Mouse (Mus musculus) gastrocnemius, postnatal 4 days (tissue): ENCODE results near the gene Man2a1. TPM values are rescaled to one million over a fixed set of nuclear protein-coding genes. Genes with fewer than 3 reads are reported as not detected.
A peak's percentile ranks its signal among the peaks of the same experiment; 100 is the strongest.

Experiments used
- DNase-seq, 2 experiments: peaks; one replicate each; pipeline ENCODE4 v3.0.0; 2021 to 2022; ENCODE audit warnings: low spot score in 2 of 2, mixed read lengths in 2 of 2
- total RNA-seq, 2 experiments: library from RNA; stranded (reverse); gene quantifications; 2 replicates each; pipeline ENCODE4 v1.2.3; 2021

Gene Man2a1
- total RNA-seq, 2 experiments from 2014 or later: 63.6 TPM

DNA sequence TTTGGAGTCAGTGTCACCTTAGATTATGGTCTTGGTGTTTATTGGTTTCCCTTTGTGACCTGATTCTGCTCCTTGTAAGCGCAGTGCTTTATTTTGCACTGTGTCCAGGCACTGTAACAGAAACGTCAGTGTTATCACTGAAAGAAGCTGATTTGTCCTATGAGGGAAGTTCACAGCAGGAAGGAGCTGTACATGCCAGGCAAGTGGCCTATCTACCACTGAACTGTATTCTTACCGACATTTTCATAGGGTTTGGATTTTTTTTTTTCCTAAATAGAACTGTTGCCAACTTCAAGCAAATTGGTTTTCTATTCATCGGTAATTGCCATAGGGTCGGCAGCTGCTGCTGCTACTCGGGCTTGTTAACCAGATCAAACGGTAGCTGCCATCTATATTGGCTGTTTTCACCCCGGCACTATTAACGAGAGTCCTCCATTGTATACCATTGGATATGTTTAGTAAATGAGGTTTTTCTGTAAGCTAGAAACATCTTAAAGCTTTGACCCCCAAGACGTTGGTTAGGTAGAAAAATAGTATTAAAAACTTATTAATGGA, 96.8 kb downstream of the Man2a1 start:
- DNase-seq: no peak

DNA sequence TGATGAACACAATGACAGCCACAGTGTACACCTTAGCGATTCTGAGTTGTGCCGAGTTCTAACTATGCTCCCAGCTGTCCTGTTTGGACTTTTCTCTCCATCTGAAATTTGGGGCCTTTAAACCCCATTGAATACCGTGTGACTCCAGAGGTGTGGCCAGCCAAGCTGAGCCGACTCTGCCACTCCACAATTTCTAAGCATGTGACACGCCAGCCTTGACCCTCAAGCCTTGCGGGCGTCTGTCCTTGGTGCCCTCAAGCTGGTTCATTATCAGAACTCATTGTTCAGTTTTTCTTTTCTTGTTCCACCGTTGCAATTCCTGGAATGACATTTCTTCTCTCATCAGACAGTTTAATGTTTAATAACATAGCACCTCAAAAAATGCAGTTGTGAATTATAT, 98.0 kb downstream of the Man2a1 start:
- no peak for DNase-seq

DNA sequence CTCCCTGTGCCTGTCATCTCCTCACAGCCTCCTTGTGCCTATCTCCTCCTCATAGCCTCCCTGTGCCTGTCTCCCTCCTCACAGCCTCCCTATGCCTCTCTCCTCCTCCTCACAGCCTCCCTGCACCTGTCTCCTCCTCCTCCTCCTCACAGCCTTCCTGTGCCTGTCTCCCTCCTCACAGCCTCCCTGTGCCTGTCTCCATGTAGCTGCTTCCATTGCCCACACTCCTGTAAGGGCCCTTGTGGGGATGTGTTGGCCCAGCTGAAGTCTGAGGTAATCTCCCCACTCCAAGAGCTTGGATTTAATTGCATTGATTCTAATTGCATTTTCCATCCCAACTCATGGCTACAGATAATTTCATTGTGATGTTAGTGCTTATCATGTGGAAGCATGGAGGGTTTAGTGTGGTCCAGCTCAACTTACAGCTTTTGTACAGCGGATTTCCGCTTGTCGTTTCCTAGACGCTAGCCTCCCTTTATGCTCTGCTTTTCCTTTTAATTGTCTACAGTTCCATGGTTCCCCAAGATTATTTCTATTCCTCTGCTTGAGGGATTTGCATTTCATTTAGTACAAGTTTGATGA, 103.2 kb downstream of the Man2a1 start:
- DNase-seq: no peak

DNA sequence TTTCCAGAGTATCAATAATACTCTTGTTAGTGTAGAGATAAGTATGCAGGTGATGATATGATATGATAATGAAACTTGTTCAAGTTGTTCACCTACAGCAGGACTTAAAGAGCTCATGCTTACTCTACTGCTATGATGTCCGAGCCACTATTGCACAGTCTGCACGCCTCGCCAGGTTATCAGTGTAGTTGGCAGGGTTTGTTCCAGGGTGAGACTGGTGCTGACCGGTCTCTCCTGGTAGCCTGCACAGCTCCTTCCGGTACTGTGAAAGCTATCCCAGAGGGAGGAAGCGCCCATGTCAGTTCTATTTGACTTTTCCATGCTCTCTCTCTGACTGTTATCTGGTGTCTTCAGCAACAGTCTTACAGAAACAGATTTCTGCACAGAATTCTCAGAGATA, 107.0 kb downstream of the Man2a1 start:
- DNase-seq: no peak

DNA sequence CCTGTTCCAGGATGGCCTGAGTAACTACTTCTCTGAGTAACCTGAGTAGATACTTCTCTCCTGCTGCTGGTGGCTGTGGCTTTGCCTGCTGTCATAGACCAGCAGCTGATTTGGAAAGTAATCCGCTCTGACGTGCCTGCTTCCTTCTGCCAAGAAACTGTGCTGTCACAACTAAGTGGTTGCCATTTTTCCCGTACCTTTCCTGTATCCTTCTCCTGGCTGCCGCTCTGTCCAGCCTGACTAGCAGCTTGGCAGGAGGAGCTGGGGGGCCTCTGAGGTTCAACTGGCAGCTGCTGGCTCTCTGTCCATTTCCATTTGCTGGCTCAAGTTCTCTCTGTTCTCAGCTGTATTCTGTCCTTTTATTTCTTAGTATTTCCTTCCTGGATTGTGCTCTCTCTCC, 115.8 kb downstream of the Man2a1 start:
- DNase-seq: peak in 1 of 2 experiments; percentile 39

DNA sequence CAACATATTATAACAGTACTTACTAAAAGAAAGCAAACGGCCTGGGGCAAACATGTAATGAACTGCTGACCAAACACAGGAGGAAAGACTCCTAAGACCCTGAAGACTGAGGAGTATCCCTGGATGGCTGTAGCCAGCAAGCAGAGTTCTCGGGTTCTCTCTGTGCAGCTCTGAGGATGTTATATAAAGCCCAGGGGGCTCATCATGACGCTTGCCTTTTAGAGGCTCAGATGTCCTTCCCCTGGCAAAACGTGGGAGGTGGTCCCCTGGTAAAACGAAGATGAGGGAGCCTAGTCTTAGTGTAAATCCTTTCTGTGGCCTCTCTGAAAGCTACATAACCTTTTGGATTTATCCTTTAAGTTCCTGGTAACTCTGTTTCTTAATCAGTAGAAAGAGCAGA, 119.2 kb downstream of the Man2a1 start:
- no peak for DNase-seq

DNA sequence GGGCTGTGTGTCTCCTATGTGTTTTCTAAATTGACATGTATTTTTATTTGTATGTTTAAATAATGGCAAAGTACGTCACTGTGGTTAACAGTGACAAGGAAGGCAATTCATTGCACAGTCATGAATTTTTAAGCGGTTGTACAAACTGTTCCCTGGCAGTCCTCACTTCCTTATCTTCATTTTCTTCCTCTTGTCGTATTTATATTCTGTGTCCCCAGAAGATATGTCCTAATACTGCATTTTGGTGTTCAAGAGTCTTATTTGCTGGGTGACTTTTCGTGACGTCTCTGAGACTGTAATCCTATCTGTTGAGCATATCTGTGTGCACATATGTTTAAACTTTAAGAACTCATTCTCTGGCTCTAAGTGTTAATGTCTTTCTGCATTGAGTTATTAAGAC, 120.6 kb downstream of the Man2a1 start:
- no peak for DNase-seq

DNA sequence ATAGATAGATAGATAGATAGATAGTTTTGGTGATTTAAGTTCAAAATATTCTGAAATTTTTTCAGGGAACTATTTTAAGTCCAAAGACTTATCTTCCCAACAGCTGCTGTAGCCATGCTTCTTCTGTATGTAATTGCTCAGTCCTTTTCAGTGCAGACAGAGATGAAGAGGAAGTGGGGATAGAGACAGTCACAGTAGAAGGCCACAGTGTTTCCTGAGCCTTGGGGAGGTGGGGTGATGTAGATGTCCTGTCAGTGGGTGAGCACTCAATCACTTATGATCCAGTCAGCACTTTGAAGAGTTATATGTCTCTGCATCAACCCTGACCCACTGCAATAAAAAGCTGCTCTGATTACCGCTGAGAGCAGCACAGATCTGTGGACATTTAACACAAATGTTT, 122.6 kb downstream of the Man2a1 start:
- no peak for DNase-seq

DNA sequence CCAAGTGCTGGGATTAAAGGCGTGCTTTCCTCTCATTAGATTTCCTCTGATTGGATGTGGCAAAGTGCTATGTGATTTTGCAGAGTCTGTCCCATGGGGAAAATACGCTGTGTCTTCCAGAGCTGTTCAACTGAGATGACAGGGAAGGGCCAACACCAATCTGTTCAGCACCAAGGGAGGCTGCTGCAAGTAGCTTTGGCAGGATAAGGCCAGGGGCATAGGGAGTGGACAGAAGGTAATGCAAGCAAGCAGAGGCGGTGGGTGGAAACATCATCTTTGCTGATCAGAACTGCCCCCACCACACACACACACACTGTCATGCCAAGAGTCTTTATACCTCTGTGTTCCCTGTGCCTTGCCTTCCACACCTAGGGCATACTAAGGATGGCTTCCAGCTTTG, 124.7 kb downstream of the Man2a1 start:
- no peak for DNase-seq

DNA sequence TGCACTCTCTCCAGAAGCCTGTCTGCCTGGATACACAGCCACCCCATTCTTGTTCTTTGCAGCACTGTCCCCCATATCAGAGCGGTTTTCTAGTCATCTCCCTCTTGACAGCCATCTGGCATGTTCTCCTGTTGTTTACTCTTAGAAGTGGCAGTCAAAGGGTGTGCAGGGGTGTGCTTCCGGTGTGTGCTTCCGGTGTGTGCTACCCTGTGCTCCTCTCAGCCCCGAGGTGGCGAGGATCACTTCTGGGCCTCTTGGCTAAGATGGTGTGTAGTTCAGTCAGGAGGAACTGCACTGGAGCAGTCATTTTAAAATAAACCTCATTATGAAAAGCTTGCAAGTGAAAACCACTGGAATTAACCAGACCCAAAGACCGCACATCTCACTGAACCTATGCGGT, 125.5 kb downstream of the Man2a1 start:
- DNase-seq: no peak

DNA sequence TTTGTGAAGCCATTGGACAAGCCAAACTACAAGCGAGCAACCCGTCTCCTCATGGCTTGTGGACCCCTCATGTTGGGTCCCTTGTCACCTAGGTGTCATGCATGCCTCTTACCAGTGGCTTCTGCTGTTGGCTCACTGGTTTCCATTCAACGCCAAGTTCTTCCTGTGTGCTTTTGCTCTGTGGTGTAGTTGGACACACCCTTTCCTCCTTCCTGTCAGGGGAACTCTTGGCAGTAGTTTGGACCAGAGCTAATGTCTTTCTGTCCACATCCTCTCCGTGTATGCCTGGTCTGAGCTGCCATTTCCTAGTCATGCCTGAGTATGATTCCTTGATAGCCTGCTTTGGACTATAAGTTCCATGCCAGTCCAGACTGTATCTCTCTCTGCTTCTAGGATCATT, 135.0 kb downstream of the Man2a1 start:
- no peak for DNase-seq

DNA sequence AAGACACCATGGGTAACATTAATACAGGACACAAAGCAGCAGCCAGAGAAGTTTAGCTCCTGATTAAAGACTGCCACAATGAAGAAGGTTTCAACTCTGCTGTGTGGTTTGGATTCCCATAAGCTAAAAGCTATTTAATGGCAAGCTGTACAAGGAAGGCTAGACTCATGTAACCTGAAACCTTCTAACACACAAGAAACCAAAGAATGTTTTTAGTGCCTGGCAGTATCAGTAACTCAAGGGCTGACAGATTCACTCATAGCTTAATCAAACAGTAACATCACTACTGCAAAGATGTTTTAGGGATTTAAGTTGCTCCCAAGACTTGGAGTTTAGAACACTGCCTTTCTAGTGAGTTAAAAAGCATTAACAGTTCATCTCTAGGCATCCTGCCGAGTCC, 137.4 kb downstream of the Man2a1 start:
- no peak for DNase-seq

DNA sequence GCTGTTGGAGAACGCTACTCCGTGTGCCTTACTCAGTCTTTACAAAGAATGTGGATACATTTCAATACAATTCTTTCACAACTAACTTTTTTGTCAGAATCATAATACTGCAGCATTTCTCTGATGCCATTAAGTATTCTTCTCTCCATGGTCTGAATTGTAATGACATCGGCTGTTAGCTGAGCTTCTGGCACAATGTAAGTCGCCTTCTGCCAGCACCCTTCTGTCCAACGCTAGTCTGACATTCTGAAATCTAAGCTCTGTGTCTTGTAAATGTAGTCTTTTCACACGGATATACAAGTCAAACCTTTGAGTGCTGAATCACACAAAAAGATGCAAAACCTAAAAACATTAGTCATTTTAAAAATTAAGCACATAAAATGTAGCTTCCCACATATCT, 138.6 kb downstream of the Man2a1 start:
- DNase-seq: no peak

DNA sequence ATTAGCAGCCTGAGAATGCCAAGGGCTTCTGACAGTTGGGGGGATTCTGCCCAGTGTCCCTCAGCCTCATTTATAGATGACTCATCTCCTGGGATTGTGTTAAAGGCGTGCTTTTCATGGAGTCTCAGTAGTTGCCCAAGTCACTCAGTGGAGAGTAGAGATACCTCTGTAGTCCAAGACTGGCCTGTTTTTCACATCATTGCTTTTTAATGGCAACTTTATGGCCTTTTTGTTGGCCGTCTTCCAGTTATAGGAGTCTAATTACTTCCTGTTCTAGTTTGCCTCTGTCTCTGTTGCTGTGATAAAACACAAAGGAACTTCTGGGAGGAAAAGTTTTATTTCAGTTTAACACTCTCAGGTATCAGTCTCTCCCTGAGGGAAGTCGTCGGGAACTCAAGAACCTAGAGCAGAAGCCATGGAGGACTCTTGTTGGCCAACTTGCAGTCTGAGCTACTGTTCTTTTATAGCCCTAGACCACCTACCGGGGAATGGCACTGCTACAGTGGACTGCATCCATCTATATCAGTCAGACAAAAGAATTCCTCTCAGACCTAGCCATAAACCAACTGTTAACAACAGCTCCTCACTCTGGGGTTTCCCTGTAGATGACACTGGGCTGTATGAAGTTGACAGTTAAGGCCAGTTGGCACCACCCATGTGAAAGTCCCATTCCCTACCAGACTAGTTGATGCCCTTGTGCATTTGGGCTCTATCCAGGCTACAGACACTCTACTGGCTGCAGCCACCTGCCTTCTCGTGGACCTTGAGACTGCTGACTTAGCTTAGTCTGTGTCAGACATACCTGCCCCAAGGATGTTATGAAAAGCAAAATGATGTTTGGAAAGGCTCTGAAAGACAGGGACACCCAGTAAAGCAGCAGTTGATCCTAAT, 142.4 kb downstream of the Man2a1 start:
- no peak for DNase-seq

DNA sequence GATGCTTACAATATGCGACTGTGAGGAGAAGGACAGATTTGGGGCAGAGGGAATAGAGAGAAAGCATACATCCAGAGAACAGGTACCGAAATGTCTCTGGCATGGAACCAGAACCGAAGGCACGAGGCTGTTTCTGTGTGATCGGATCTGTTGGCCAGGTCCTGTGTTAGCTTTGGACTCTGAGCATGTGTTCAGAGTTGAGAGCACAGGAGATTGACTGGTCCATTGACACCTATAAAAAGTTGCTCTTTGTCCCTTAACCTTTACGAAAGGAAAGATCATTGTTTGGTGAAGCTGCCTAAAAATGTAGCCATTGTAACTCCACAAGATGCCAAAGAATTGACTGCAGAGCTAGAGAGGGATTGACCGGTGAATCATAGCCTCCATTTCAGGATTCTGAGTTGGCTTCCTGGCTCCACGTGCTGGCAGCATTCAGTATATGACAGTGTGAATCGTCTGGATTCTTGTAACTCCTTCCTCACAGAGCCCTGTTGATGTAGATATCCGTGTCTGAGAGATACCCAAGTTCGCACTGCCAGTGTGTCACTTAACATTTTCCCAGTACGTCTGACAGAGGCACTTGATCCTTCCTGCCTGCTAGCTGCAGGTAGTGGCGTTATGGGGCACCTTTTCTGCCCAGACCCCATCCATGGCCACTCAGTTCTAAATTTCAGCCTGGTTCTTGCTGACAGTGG, 143.2 kb downstream of the Man2a1 start:
- no peak for DNase-seq

DNA sequence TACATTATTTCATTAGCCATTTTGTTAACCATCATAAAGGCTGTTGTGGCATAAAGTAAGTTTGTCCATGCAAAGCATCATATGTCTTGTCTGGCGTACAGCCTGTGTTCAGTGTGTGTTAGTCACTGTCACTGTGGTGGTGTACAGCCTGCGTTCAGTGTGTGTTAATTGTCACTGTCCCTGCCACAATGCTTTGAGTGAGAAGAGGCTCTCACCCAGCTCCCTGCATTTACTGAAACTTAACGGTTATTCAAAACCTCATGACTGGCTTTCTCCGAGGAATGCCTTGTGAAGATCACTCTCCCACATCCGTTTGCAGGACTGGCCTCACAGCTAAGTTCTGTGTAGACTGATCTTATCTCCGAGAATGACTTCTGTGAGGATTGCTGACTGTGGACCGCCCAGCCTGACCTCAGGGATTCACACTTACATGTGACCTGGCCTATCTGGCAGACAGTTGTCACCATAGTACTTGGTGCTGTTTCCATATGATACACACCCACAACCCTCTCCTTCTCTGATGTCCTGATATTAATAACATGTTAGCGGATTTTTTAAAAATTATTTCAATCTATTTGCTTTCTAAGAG, 146.2 kb downstream of the Man2a1 start:
- DNase-seq: no peak

DNA sequence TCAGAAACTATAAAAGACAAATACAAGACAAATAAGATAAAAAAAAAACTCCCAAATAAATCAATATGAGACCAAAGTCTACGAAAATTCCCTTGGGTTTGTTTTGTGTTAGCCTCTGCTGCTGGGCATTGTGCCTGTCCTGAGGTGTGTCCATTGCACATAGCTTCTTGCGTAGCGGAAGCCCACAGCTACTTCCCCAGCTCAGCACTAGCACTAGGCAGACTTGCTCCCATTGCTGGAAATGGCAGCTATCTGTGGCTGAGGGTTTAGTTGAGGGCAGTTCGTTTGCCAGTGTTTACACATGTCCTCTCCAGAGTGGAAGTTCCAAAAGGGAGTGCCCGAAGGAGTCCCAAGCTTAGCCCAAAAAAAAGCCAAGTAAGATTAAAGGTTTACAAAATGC, 146.9 kb downstream of the Man2a1 start:
- DNase-seq: no peak

DNA sequence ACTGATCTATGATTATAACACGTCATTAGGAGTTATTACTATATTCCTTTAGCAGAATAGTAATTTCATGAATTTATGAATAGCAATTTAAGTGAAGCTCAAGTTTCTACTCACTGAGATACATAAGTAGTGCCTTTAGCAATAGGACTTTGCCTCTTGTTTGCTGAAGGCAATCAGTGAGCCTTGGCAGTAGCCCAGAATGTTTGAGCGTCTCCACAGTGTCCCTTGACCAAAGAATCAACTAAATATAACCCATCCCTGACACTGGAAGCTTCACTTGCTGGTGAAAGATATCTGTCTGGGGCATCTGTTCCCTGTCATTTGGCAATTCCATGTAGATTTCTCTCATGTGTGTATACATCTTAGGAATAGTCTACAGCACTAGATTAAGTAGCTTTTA, 147.6 kb downstream of the Man2a1 start:
- no peak for DNase-seq

DNA sequence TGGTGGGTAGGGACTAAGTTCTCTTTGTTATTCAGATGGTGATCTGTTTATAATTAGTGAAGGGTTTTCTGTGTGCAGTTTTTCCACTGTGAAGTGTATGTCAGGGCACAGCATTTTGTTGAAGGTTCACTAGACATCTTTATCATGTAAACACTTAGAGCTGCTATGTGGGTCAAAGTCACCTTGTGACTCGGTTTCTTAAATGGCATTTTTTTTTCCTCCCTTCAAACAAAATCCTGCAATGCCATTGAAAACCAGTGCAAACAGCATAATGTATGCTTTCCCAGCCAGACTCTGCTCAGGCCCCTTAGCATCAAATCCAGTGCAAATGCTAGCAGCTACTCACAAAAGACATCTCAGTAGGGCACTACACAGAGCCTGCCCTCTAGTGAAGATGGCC, 148.6 kb downstream of the Man2a1 start:
- no peak for DNase-seq

DNA sequence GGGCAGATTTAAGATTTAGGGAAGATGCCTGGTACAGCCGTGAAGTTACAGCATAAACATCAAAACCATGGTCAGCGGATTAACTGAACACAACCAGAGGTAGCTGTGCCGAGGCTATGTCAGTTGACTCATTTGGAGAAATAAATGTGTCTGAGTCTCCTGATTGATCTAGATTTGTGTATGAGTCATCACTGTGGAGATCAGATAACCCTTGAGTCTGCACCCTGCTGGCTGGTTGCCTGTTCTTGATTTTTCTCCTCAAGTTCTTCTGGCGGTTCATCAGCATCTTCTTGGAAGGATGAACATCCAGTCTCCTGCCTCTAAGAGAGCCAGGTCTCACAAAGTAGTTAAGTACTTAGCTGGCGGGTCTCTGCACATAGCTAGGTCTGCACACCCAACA, 150.7 kb downstream of the Man2a1 start:
- no peak for DNase-seq

DNA sequence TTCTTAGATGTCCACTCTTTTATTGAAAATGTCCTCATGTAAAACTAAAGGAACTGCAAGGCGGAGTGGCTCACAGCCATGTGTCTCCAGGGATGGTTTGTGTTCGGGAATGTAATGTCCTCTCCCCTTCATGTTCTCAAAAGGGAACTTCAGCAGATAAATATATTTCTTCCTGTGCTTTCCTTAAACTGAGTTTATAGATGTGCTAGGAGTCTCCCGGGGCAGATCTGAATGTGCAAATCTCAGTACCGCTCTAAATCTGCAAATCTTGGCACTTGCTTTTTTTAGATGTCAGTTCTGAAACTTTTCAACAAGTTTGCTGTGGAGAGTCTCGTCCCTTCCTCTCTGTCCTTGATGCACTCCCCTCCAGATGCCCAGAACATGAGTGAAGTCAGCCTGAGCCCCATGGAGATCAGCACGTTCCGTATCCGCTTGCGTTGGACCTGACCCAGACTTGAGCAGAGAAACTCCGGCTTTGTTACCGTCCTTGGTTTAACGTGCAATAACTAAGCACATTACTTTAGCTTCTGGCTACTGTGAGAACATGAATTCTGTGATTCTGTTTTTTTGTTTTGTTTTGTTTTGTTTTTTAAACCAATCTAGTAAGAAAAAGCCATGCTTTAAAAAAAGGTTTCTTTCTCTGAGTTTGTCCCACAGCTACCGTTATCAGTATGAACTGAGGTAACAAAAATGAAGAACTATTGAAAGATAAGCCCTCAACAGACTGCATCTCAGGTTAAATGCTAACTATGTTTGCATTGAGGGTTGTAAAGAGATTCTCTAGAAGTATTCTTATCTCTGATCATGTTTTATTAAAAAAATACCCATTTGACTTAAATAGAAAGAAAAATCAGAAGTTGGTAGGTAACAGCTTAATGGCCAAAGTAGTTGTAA, 151.8 kb downstream of the Man2a1 start:
- DNase-seq: peak in 1 of 2 experiments; percentile 19
